Mouse (Mus musculus) ES-Bruce4 (cell line): Measurements from ENCODE around the gene Bpifc.

Source experiments
- CTCF ChIP-seq: IDR thresholded peaks from one replicate; pipeline ENCODE4 v1.8.1; 2011; ENCODE audit warnings: low read depth, low read length
- POLR2A ChIP-seq: IDR thresholded peaks from one replicate; pipeline ENCODE4 v1.8.1; 2011; ENCODE audit warnings: low read length; ENCODE audit not compliant: insufficient read depth

- TF ChIP-seq POLR2A = no peak
- no peak for TF ChIP-seq CTCF
These were observed 39.9 kb downstream of the Bpifc start for GRCm38 (mm10) chr10:85971826-85972225.
